Mouse (Mus musculus): ENCODE measurements around the gene Palld. TPM values are rescaled to one million over a fixed set of nuclear protein-coding genes. Genes with fewer than 3 reads are reported as not detected.

The Palld gene
- total and polyA plus RNA-seq, 3 experiments: 0.87 to 7.1 (median 2.6) TPM

GRCm38 (mm10) chr8:61572697-61573096 lies 329.8 kb downstream of the Palld start:
- DNase-seq (ENCODE audit: extremely low read depth): no peak
- no peaks in the 10 kb centered on the region for H3K36me3 ChIP-seq (replicated peaks in 1 of 2; ENCODE audit: control insufficient read depth in 1 of 2, insufficient read depth in 1 of 2, low read length in 1 of 2)
- TF ChIP-seq PAX5 (IDR thresholded peaks at IDR 0.05; ENCODE audit: low read length) (no peak), KAT2A (IDR thresholded peaks at IDR 0.05; ENCODE audit: insufficient replicate concordance, low read length) (no peak), POLR2A (IDR thresholded peaks at IDR 0.05; ENCODE audit: low read depth, low read length) (no peak), BHLHE40 (IDR thresholded peaks at IDR 0.05; ENCODE audit: low read depth, low read length) (no peak), IRF4 (IDR thresholded peaks at IDR 0.05; ENCODE audit: low read depth, low read length) (no peak), CTCF (conservative IDR thresholded peaks at IDR 0.05 in 1 of 2, IDR thresholded peaks at IDR 0.05 in 1 of 2; ENCODE audit: low read depth in 2 of 2, low read length in 2 of 2) (no peak), HCFC1 (IDR thresholded peaks at IDR 0.05; ENCODE audit: low read depth, low read length) (no peak), JUND (conservative IDR thresholded peaks at IDR 0.05; ENCODE audit: low read depth, low read length) (no peak), E2F4 (IDR thresholded peaks at IDR 0.05; ENCODE audit: insufficient replicate concordance, low read depth, low read length) (no peak), RCOR1 (conservative IDR thresholded peaks at IDR 0.05; ENCODE audit: low read depth, low read length) (no peak), NELFE (IDR thresholded peaks at IDR 0.05; ENCODE audit: low read depth, low read length) (no peak), USF2 (conservative IDR thresholded peaks at IDR 0.05; ENCODE audit: low read depth, low read length) (no peak), NRF1 (IDR thresholded peaks at IDR 0.05; ENCODE audit: low read depth, low read length) (no peak)
- H3K4me2 ChIP-seq (ENCODE audit: insufficient read depth, low read depth, poor library complexity, severe bottlenecking): no peak overlapping the region
- H3K4me3 ChIP-seq (replicated peaks in 1 of 3; ENCODE audit: low read depth in 2 of 3, low read length in 2 of 3, poor library complexity in 1 of 3): no peak overlapping the region
- H3K27me3 ChIP-seq (replicated peaks): no peaks in the 10 kb centered on the region
- in situ Hi-C loops (cut with MboI; ENCODE audit: low pct_ligation_motif_present, low pct_unique_long_range_greater_than_20kb, low sequenced_read_pairs): no loop called here
- H3K9ac ChIP-seq (ENCODE audit: insufficient read depth, low read depth): no peak overlapping the region
- no peaks in the 10 kb centered on the region for H3K79me2 ChIP-seq (replicated peaks; ENCODE audit: control insufficient read depth, extremely low read depth, insufficient read depth, poor library complexity, severe bottlenecking)
- no peaks in the 10 kb centered on the region for H3K9me3 ChIP-seq (replicated peaks; ENCODE audit: low read length)
- H3K4me1 ChIP-seq (ENCODE audit: control insufficient read depth in 1 of 2, insufficient read depth in 2 of 2): peaks cover 0 to 4% of the 10 kb centered on the region in 2 experiments; a peak in 1 of 4 replicates
- no peak overlapping the region for H3K27ac ChIP-seq (ENCODE audit: insufficient read depth, low read depth)
- dilution Hi-C loops (cut with MboI; ENCODE audit: extremely low pct_ligation_motif_present, extremely low pct_unique_long_range_greater_than_20kb, low sequenced_read_pairs): no loop called here

- DNase-seq (ENCODE audit: extremely low read depth): no peak
- H3K79me2 ChIP-seq (replicated peaks; ENCODE audit: control insufficient read depth, extremely low read depth, insufficient read depth, poor library complexity, severe bottlenecking): no peaks in the 10 kb centered on the region
- no peak overlapping the region for H3K4me2 ChIP-seq (ENCODE audit: insufficient read depth, low read depth, poor library complexity, severe bottlenecking)
- H3K27me3 ChIP-seq (replicated peaks): no peaks in the 10 kb centered on the region
- in situ Hi-C loops (cut with MboI; ENCODE audit: low pct_ligation_motif_present, low pct_unique_long_range_greater_than_20kb, low sequenced_read_pairs) (no loop called here), dilution Hi-C loops (cut with MboI; ENCODE audit: extremely low pct_ligation_motif_present, extremely low pct_unique_long_range_greater_than_20kb, low sequenced_read_pairs) (no loop called here)
- TF ChIP-seq NELFE (IDR thresholded peaks at IDR 0.05; ENCODE audit: low read depth, low read length) (no peak), CHD2 (IDR thresholded peaks at IDR 0.05; ENCODE audit: low read length) (no peak), CTCF (conservative IDR thresholded peaks at IDR 0.05 in 1 of 2, IDR thresholded peaks at IDR 0.05 in 1 of 2; ENCODE audit: low read depth in 2 of 2, low read length in 2 of 2) (no peak), E2F4 (IDR thresholded peaks at IDR 0.05; ENCODE audit: insufficient replicate concordance, low read depth, low read length) (no peak), POLR2AphosphoS2 (IDR thresholded peaks at IDR 0.05; ENCODE audit: low read depth, low read length) (no peak), POLR2A (IDR thresholded peaks at IDR 0.05; ENCODE audit: low read depth, low read length) (no peak), RCOR1 (conservative IDR thresholded peaks at IDR 0.05; ENCODE audit: low read depth, low read length) (no peak), PAX5 (IDR thresholded peaks at IDR 0.05; ENCODE audit: low read length) (no peak), MYC (IDR thresholded peaks at IDR 0.05; ENCODE audit: low read depth, low read length) (no peak), ZC3H11A (IDR thresholded peaks at IDR 0.05; ENCODE audit: low read depth, low read length) (no peak), MXI1 (IDR thresholded peaks at IDR 0.05; ENCODE audit: low read depth, low read length) (no peak), TBP (conservative IDR thresholded peaks at IDR 0.05; ENCODE audit: low read depth, low read length) (no peak), TCF12 (IDR thresholded peaks at IDR 0.05; ENCODE audit: low read depth, low read length) (no peak), UBTF (IDR thresholded peaks at IDR 0.05; ENCODE audit: low read depth, low read length) (no peak), CHD1 (IDR thresholded peaks at IDR 0.05; ENCODE audit: low read depth, low read length) (no peak), ZNF384 (IDR thresholded peaks at IDR 0.05; ENCODE audit: low read depth, low read length) (no peak), SMC3 (IDR thresholded peaks at IDR 0.05; ENCODE audit: low read depth, low read length) (no peak), JUND (conservative IDR thresholded peaks at IDR 0.05; ENCODE audit: low read depth, low read length) (no peak)
- H3K9ac ChIP-seq (ENCODE audit: insufficient read depth, low read depth): no peak overlapping the region
- H3K9me3 ChIP-seq (replicated peaks; ENCODE audit: low read length): no peaks in the 10 kb centered on the region
- no peaks in the 10 kb centered on the region for H3K36me3 ChIP-seq (replicated peaks in 1 of 2; ENCODE audit: control insufficient read depth in 1 of 2, insufficient read depth in 1 of 2, low read length in 1 of 2)
- H3K4me1 ChIP-seq (ENCODE audit: control insufficient read depth in 1 of 2, insufficient read depth in 2 of 2): peaks cover 0 to 7% of the 10 kb centered on the region in 2 experiments; a peak in 2 of 4 replicates
- H3K4me3 ChIP-seq (replicated peaks in 1 of 3; ENCODE audit: low read depth in 2 of 3, low read length in 2 of 3, poor library complexity in 1 of 3): no peak overlapping the region
- no peak overlapping the region for H3K27ac ChIP-seq (ENCODE audit: insufficient read depth, low read depth)
These were observed 331.9 kb downstream of the Palld start for GRCm38 (mm10) chr8:61570637-61571036.
